Mouse (Mus musculus) neural tube, embryonic 11.5 days (tissue): ENCODE measurements around the gene Ndc1. TPM values are rescaled to one million over a fixed set of nuclear protein-coding genes. Genes with fewer than 3 reads are reported as not detected.
A peak's percentile ranks its signal among the peaks of the same experiment; 100 is the strongest.

ENCODE experiments used
- ATAC-seq: fragments of 200-750 bp; cut with Nextera tagmentation; 2 replicates; pipeline ENCODE4 v1.8.0; 2017; ENCODE audit warnings: moderate number of reproducible peaks, mild to moderate bottlenecking, moderate TSS enrichment, moderate library complexity; ENCODE audit not compliant: insufficient read depth, low FRiP score, low TSS enrichment
- DNase-seq: peaks from one replicate; pipeline ENCODE4 v3.0.0-alpha.2; 2015; ENCODE audit warnings: low spot score
- H3K27ac ChIP-seq: fragments of 300-500 bp; sonication (generic); 2 replicates; pipeline ENCODE4 v1.5.1; 2014; ENCODE audit warnings: low read depth, mild to moderate bottlenecking, low read length
- H3K27me3 ChIP-seq: fragments of 300-500 bp; sonication (generic); 2 replicates; pipeline ENCODE4 v1.6.1; 2014; ENCODE audit warnings: mild to moderate bottlenecking, low read length, mixed read lengths; ENCODE audit not compliant: control insufficient read depth, insufficient read depth
- H3K36me3 ChIP-seq: fragments of 300-500 bp; sonication (generic); 2 replicates; pipeline ENCODE4 v1.6.1; 2014; ENCODE audit warnings: mild to moderate bottlenecking, low read length, moderate library complexity, mixed read lengths; ENCODE audit not compliant: control insufficient read depth, insufficient read depth
- H3K4me1 ChIP-seq: fragments of 300-500 bp; sonication (generic); 2 replicates; pipeline ENCODE4 v1.6.1; 2014; ENCODE audit warnings: low read length, mixed read lengths; ENCODE audit not compliant: control insufficient read depth, insufficient read depth
- H3K4me2 ChIP-seq: fragments of 300-500 bp; sonication (generic); 2 replicates; pipeline ENCODE4 v1.6.1; 2014; ENCODE audit warnings: low read depth, mild to moderate bottlenecking, moderate library complexity
- H3K4me3 ChIP-seq: fragments of 300-500 bp; sonication (generic); 2 replicates; pipeline ENCODE4 v1.5.1; 2014; ENCODE audit warnings: low read depth, low read length
- H3K9ac ChIP-seq: fragments of 300-500 bp; sonication (generic); 2 replicates; pipeline ENCODE4 v1.6.1; 2014; ENCODE audit warnings: mild to moderate bottlenecking, low read length
- H3K9me3 ChIP-seq: fragments of 300-500 bp; sonication (generic); 2 replicates; pipeline ENCODE4 v1.6.1; 2016; ENCODE audit warnings: low read length; ENCODE audit not compliant: control insufficient read depth
- WGBS: fragments of 180-500 bp; shearing (Covaris S2); extraction: QIAGEN DNeasy Blood & Tissue Kit; methylation state at CpG from one replicate; pipeline ENCODE4 v1.1.7; 2014; 5-methylcytosine and 5-hydroxymethylcytosine counted together
- microRNA-seq: library from miRNA; unstranded; fragments of <30 nt; microRNA quantifications from one replicate; pipeline ENCODE4, GENCODE M21; 2016
- polyA plus RNA-seq: library from polyadenylated mRNA; unstranded; fragments of >200 nt; fragmentation: Nextera tagmentation; extraction: Ambion mirVana; gene quantifications from 2 replicates; pipeline ENCODE4 v1.2.1, GENCODE M21; 2014

Gene Ndc1
- polyA plus RNA-seq, 1 experiment from 2014 or later, result 48.8 TPM

DNA sequence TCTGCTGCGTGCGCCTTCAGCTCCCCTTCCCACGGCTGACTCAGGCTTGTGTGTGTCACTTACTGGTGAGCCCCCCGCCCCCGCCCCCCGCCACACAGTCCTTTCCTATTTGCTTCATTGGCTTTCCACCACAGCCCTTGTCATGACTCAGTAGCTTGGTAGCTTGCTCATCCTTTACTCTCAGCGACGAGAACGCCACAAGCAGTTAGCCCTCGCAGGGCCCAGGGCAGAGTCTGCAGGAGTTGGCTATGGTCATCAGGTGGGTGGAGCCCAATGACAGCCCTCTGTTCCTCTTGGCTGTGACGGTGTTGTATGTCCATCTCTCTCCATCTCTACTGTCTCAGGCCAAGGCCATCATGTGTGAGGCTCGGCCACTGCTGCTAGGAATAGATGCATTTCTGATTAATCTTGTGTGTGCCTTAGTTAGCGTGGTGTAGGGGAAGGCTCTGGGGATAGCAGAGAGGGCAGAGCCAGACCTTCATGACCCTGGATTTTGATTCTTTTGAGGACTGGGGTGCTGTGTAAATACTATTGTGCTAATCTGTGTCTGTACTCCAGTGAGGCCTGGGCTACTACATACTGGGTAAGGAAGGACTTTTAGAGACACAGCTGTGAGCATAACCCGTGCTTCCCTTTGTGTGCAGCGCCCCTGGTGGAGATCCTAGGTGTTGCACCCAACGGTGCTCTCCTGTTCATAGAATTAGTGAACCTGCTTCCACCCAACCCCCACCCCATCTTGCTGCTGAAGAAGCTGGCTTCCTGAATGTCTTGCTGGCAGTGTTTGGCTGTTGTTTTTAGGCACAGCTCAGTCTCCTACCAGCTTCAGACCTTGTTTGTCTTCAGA is 85.8 kb downstream of the Ndc1 start:
- H3K9ac ChIP-seq, result no peak overlapping the region
- peak; percentile 61 for ATAC-seq

DNA sequence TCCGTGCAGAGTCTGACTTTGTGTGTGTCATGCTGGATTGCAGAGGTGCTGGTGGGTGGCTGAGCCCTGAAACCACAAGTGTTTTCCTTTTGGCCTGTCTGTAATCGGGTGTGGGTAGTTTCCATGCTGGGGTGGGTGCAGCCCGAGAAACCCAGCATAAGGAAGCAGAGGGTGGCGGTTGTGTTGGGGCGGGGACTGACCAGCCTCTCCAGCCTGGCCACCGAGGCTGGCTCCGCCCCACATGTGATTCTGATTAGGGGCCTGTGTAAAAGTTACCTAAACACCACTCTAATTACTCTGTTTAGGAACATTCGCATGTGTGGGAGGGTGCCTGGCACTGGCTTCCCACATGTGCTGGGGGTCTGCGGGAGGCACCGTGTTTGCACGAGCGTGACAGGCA is 90.0 kb downstream of the Ndc1 start:
- Histone ChIP-seq H3K4me2 (no peak overlapping the region), H3K9me3 (no peaks in the 10 kb centered on the region), H3K27me3 (no peaks in the 10 kb centered on the region), H3K4me3 (no peak overlapping the region), H3K4me1 (no peaks in the 10 kb centered on the region), H3K36me3 (no peaks in the 10 kb centered on the region), H3K27ac (no peak overlapping the region), H3K9ac (no peak overlapping the region)
- no peak for DNase-seq
- no peak for ATAC-seq
- WGBS, result 55% methylated on average over 12 of the region's 12 CpGs

More for the DNA sequence above, 85.8 kb downstream of the Ndc1 start:
- Histone ChIP-seq H3K4me3 (no peak overlapping the region), H3K36me3 (no peaks in the 10 kb centered on the region), H3K4me2 (no peak overlapping the region), H3K4me1 (no peaks in the 10 kb centered on the region), H3K27me3 (no peaks in the 10 kb centered on the region), H3K27ac (no peak overlapping the region), H3K9me3 (no peaks in the 10 kb centered on the region)
- peak; percentile 93 for DNase-seq
- 65% methylated on average over 16 of the region's 16 CpGs for WGBS

DNA sequence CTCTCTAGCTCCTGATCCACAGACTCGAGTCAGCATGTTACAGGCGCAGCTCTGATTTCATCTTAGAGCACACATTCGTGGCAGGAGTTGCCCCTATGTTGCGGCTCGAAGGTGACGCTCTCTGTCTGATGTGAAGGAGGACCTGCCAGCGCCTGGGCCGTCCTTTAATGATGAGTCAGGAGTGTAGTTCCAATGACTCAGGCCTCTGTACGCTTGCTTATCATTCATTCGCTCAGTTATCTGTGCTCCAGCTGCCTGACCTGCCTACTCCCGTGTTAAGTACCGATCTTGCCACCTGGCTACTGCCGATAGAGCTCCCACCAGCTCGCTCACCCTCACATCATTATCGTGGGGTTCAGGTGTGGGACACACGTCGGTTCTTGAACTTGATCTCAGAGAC is 91.3 kb downstream of the Ndc1 start:
- DNase-seq (no peak), ATAC-seq (no peak)
- H3K27me3 ChIP-seq, result no peaks in the 10 kb centered on the region
- no peaks in the 10 kb centered on the region for H3K4me1 ChIP-seq
- no peak overlapping the region for H3K4me2 ChIP-seq
- H3K27ac ChIP-seq, result no peak overlapping the region
- H3K9ac ChIP-seq, result no peak overlapping the region
- no peak overlapping the region for H3K4me3 ChIP-seq
- no peaks in the 10 kb centered on the region for H3K36me3 ChIP-seq
- H3K9me3 ChIP-seq, result no peaks in the 10 kb centered on the region
- 89% methylated on average over 17 of the region's 17 CpGs for WGBS

DNA sequence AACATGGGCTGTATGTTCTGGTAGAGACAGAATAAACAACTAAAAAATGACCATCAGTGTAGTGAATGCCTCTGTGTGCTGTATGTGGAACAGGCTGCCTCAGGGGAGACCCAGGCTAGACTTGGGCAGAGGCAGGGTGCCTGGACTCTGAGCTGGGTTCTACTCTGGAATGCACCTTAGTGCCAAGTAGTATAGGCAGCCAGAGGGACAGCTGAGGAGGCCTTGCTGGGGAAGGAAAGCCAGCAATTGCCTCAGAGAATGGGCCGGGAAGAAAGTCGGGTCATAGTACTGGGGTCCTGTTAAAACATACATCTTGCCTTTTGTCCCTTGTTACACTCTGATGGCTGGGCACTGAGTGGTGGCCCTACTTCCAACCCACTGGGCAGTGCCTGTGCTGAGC is 91.9 kb downstream of the Ndc1 start:
- Histone ChIP-seq H3K4me3 (no peak overlapping the region), H3K4me2 (no peak overlapping the region), H3K36me3 (no peaks in the 10 kb centered on the region), H3K9me3 (no peaks in the 10 kb centered on the region), H3K27ac (no peak overlapping the region), H3K27me3 (no peaks in the 10 kb centered on the region), H3K9ac (no peak overlapping the region), H3K4me1 (no peaks in the 10 kb centered on the region)
- DNase-seq, result no peak
- 83% methylated on average over 2 of the region's 2 CpGs for WGBS
- no peak for ATAC-seq

DNA sequence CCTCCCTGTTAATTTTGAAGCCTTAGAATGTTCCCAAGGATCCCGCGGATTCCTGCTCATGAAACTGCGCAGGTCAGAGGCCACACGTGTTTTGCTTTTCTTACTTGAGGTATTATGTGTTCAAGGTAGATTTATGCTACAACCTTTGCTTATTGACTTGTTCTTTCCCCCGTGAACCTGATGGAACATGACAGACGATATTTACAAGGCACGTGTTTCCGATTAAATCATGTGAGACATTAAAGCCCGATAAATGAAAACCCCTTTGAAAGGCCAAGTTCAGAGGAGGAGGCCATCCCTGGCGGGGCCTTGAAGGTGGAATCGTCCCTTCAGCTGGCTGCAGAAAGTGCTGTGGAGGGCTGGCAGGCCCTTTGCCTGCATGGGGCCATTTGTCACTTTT is 92.9 kb downstream of the Ndc1 start:
- Histone ChIP-seq H3K9ac (no peak overlapping the region), H3K4me3 (no peak overlapping the region), H3K36me3 (no peaks in the 10 kb centered on the region), H3K4me1 (no peaks in the 10 kb centered on the region), H3K27ac (no peak overlapping the region), H3K4me2 (no peak overlapping the region), H3K9me3 (no peaks in the 10 kb centered on the region), H3K27me3 (no peaks in the 10 kb centered on the region)
- DNase-seq (no peak), ATAC-seq (no peak)
- WGBS, result 65% methylated on average over 11 of the region's 11 CpGs

Small RNAs within 50 kb of the gene (microRNA-seq; reads per million reads assigned to microRNA genes)
- gene Gm24804, result not detected

Other genes with a start within 250 kb of the Ndc1 start
- 316 and 334 TPM in 2 replicates for gene Tmem59, start 189.4 kb upstream of the Ndc1 start, polyA plus RNA-seq
- 24.8 and 29.1 TPM in 2 replicates for gene Tceanc2, start 188.7 kb upstream of the Ndc1 start, polyA plus RNA-seq
- not detected in 2 replicates for gene Ldlrad1, start 158.6 kb upstream of the Ndc1 start, polyA plus RNA-seq
- gene Lrrc42, start 114.3 kb upstream of the Ndc1 start, polyA plus RNA-seq, result 81.8 and 83.9 TPM in 2 replicates
- 26.1 and 31.6 TPM in 2 replicates for gene Hspb11, start 114.2 kb upstream of the Ndc1 start, polyA plus RNA-seq
- not detected in 2 replicates for gene Dio1, start 60.6 kb upstream of the Ndc1 start, polyA plus RNA-seq
- gene Yipf1, start 53.4 kb upstream of the Ndc1 start, polyA plus RNA-seq, result 43.0 and 43.3 TPM in 2 replicates
- 2.4 and 6.4 TPM in 2 replicates for gene Glis1, start 66.8 kb downstream of the Ndc1 start, polyA plus RNA-seq